In genomic region chr8:71542632-71543343, GRCm38 (mm10) we compare ENCODE assay signal across 8 mouse cellular contexts. TPM values are rescaled to one million over a fixed set of nuclear protein-coding genes. Genes with fewer than 3 reads are reported as not detected.
DNase-seq lines count a peak whose midpoint lies in the region; ATAC-seq and TF ChIP-seq lines count a peak whose summit lies in the region.

Mvb12a (plus strand) TSS chr8:71542922.

- H3K36me3 ChIP-seq in ES-E14 (ENCODE audit: control insufficient read depth, insufficient read depth, low read length, poor library complexity, severe bottlenecking): peaks cover 12% of the 10 kb centered on the region; the same call in 1 of the 2 replicates
- peaks cover 17% of the 10 kb centered on the region for H3K36me3 ChIP-seq in forebrain, embryonic 15.5 days

- peak within 1 kb of the TSS; percentile 31; the same call in 1 of the 2 replicates for H3K27ac ChIP-seq in ES-E14 (ENCODE audit: insufficient read depth, low read depth, low read length, poor library complexity, severe bottlenecking)
- H3K27ac ChIP-seq in forebrain, embryonic 15.5 days (replicated peaks): peak within 1 kb of the TSS; percentile 36; the same call in 1 of the 2 replicates

- peak within 1 kb of the TSS; percentile 74 for H3K9ac ChIP-seq in ES-E14 (ENCODE audit: insufficient read depth, low read depth, low read length, poor library complexity, severe bottlenecking)
- peak within 1 kb of the TSS; percentile 87 for H3K9ac ChIP-seq in forebrain, embryonic 15.5 days (replicated peaks)

- TF ChIP-seq POLR2A in lung, adult 2 months (IDR thresholded peaks at IDR 0.05; ENCODE audit: borderline replicate concordance, extremely low read depth, low read depth, low read length): peak; percentile 57; the same call in 1 of the 2 replicates

- ATAC-seq in forebrain, embryonic 15.5 days (replicated peaks): peak; percentile 96
- peak; percentile 98 for ATAC-seq in neutrophil, adult 5-6 weeks (ENCODE audit: extremely low read depth, insufficient number of reproducible peaks, low FRiP score, poor library complexity, severe bottlenecking)

- in situ Hi-C loops in ES-E14 (cut with MboI; ENCODE audit: low sequenced_read_pairs in 2 of 2, unreplicated experiment in 2 of 2): no loop called here

- TF ChIP-seq CTCF in lung, adult 2 months (IDR thresholded peaks at IDR 0.05; ENCODE audit: insufficient read depth, low read length): no peak

- intact Hi-C loops in heart, postnatal 25 days (cut with DNase I): no loop called here

- peaks cover 2 to 7% of the 10 kb centered on the region in 2 experiments; a peak in 2 of 4 replicates for H3K4me1 ChIP-seq in ES-E14 (ENCODE audit: control insufficient read depth in 2 of 2, insufficient read depth in 2 of 2, low read length in 2 of 2, poor library complexity in 1 of 2)
- peaks cover 11% of the 10 kb centered on the region for H3K4me1 ChIP-seq in forebrain, embryonic 15.5 days
- H3K4me1 ChIP-seq in lung, adult 2 months (ENCODE audit: control insufficient read depth, insufficient read depth, low read length): peaks cover 10% of the 10 kb centered on the region

- WGBS in forebrain, embryonic 15.5 days: under 1% methylated on average over 55 of the region's 55 CpGs
- under 1% methylated on average over 55 of the region's 55 CpGs for WGBS in lung, adult 2 months

- peak within 1 kb of the TSS; percentile 86 for H3K4me2 ChIP-seq in forebrain, embryonic 15.5 days (replicated peaks)

- DNase-seq in ES-E14 (ENCODE audit: low read depth, low spot score): peak; percentile 98
- peak; percentile 99 for DNase-seq in cerebellum, adult 11-12 months
- DNase-seq in heart, postnatal 25 days (ENCODE audit: low spot score): peak; percentile 96
- DNase-seq in layer of hippocampus, adult 18-20 months (ENCODE audit: low spot score in 2 of 2): peak; percentile 97 to 99
- peak; percentile 97 for DNase-seq in lung, adult 2 months
- peak; percentile 91 to 96 for DNase-seq in thymus, adult 18-20 months

- no peaks in the 10 kb centered on the region for H3K9me3 ChIP-seq in ES-E14 (ENCODE audit: control insufficient read depth, insufficient read depth, low read depth, low read length)
- H3K9me3 ChIP-seq in forebrain, embryonic 15.5 days: no peaks in the 10 kb centered on the region

- H3K4me3 ChIP-seq in ES-E14 (ENCODE audit: insufficient read depth in 1 of 2, low read depth in 1 of 2, low read length in 2 of 2, poor library complexity in 1 of 2, severe bottlenecking in 1 of 2): peak within 1 kb of the TSS; percentile 80 to 90
- peak within 1 kb of the TSS; percentile 92 for H3K4me3 ChIP-seq in forebrain, embryonic 15.5 days
- peak within 1 kb of the TSS; percentile 70 for H3K4me3 ChIP-seq in lung, adult 2 months (replicated peaks; ENCODE audit: extremely low read depth, low read depth, low read length)

- H3K27me3 ChIP-seq in forebrain, embryonic 15.5 days: peaks cover 8% of the 10 kb centered on the region; the same call in 1 of the 2 replicates

TF ChIP-seq in ES-E14, 5 proteins besides CTCF, POLR2A, EP300 and RAD21:
- TF ChIP-seq ZNF384 (IDR thresholded peaks at IDR 0.05; ENCODE audit: low read depth, low read length) (no peak), ZC3H11A (IDR thresholded peaks at IDR 0.05; ENCODE audit: borderline replicate concordance, low read depth, low read length) (no peak), HCFC1 (IDR thresholded peaks at IDR 0.05; ENCODE audit: borderline replicate concordance, insufficient read depth, low read length) (peak; percentile 94)

RNA-seq across cellular contexts. Expression of gene Mvb12a, which starts in this region (rescaled TPM):
- total RNA-seq in ES-E14 (2012; rRNA removed): 50.4 and 58.8 TPM in 2 replicates
- polyA plus RNA-seq in forebrain, embryonic 15.5 days (2015; fragmentation: Nextera tagmentation; extraction: Ambion mirVana): 56.9 and 61.7 TPM in 2 replicates
- total RNA-seq in heart, postnatal 25 days (2021): 10 to 100 TPM; 27.0 to 31.1 TPM
- total RNA-seq in layer of hippocampus, adult 18-20 months (2021): 10 to 100 TPM; 29.9 to 37.9 TPM
- 131 and 132 TPM in 2 replicates for polyA plus RNA-seq in lung, adult 2 months (2012; rRNA removed)
- total RNA-seq in neutrophil, adult 5-6 weeks (2017): 35.4 and 39.8 TPM in 2 replicates

Comparison
In these comparisons a context has a peak if more than half of its experiments do, and no peak if none do; other contexts are left out.
1. Peak in every context shown above with its lines: DNase-seq, ATAC-seq, H3K4me3 ChIP-seq and H3K27ac ChIP-seq.